Mouse (Mus musculus) testis, adult 2 months (tissue): ENCODE data around the gene Gm12888.
"Not testable (repeated sequence)": the region's sequence is repeated elsewhere in the genome, so short reads cannot be mapped to it uniquely, and the experiment has no call there.

Experiments
- CTCF ChIP-seq: fragments of 200-500 bp; IDR thresholded peaks from 2 replicates; pipeline ENCODE4 v1.5.1; 2012; ENCODE audit warnings: low read depth, mild to moderate bottlenecking, inconsistent platforms, low read length, moderate library complexity; ENCODE audit not compliant: control insufficient read depth, insufficient read depth, insufficient replicate concordance
- POLR2A ChIP-seq: fragments of 200-500 bp; IDR thresholded peaks from 2 replicates; pipeline ENCODE4 v1.6.1; 2012; ENCODE audit warnings: low read depth, mild to moderate bottlenecking, inconsistent platforms, low read length, moderate library complexity; ENCODE audit not compliant: control insufficient read depth

DNA sequence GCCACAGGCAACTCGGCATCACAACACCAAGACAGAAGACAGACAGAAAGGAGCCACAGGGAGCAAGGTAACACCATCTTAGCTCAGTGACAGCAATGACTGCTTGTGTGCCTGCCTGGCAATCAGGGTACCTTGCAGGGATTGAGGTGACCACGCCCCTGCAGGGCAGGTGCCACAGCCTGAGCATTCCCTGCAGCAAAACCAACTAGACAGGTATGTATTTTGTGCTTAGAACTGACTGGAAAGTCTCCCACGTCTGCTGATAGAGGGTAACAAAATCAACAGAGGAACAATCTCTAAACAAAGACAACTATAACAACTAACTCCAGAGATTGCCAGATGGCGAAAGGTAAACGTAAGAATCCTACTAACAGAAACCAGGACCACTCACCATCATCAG is at the start of gene Gm12888:
- not testable (repeated sequence) for TF ChIP-seq POLR2A, CTCF
